Mouse (Mus musculus) kidney, adult 2 months (tissue): ENCODE measurements around the gene 1700012A03Rik.

Experiments used
- CTCF ChIP-seq: fragments of 200-500 bp; conservative IDR thresholded peaks from 2 replicates; pipeline ENCODE4 v1.5.1; 2011; ENCODE audit warnings: low read depth, mild to moderate bottlenecking, control low read depth, low read length, moderate library complexity, mixed read lengths; ENCODE audit not compliant: insufficient read depth, insufficient read length
- POLR2A ChIP-seq: fragments of 200-500 bp; IDR thresholded peaks from one replicate; pipeline ENCODE4 v1.6.1; 2011; ENCODE audit warnings: low read depth, low read length, control low read depth

DNA sequence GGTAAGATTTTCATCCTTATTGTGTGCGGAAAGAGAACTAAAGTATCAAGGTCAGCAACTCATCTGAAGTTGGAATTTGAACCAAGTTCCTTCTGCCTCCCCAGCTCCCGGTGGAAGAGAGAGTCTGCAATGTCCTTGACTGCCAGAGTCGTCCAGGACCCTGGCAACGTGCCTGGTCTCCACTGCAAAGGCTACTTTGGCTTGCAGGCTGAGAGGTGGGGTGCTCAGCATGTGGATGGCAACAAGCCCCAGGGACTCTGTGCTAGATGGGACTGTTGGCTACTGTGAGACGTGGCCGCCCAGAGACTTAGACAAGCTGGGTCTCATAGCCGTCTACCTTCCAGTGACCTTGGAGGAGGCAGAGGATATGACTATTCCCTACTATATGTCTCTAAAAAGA is 33.2 kb upstream of the 1700012A03Rik start:
- no peak for TF ChIP-seq POLR2A
- no peak for TF ChIP-seq CTCF
